Mouse (Mus musculus) midbrain, embryonic 13.5 days (tissue): ENCODE measurements around the gene Dkk3. TPM values are rescaled to one million over a fixed set of nuclear protein-coding genes. Genes with fewer than 3 reads are reported as not detected.
A peak's percentile ranks its signal among the peaks of the same experiment; 100 is the strongest.

Source experiments
- ATAC-seq: fragments of 200-750 bp; cut with Nextera tagmentation; 2 replicates; pipeline ENCODE4 v1.8.0; 2017; ENCODE audit warnings: mild to moderate bottlenecking, moderate TSS enrichment, moderate library complexity
- H3K27ac ChIP-seq: fragments of 300-500 bp; sonication (generic); 2 replicates; pipeline ENCODE4 v1.5.1; 2015; ENCODE audit warnings: inconsistent platforms, mild to moderate bottlenecking, moderate library complexity
- H3K27me3 ChIP-seq: fragments of 300-500 bp; sonication (generic); 2 replicates; pipeline ENCODE4 v1.6.1; 2015; ENCODE audit warnings: mild to moderate bottlenecking, inconsistent platforms
- H3K36me3 ChIP-seq: fragments of 300-500 bp; sonication (generic); 2 replicates; pipeline ENCODE4 v1.6.1; 2015; ENCODE audit warnings: mild to moderate bottlenecking, inconsistent platforms
- H3K4me1 ChIP-seq: fragments of 300-500 bp; sonication (generic); replicated peaks from 2 replicates; pipeline ENCODE4 v1.6.1; 2015; ENCODE audit warnings: inconsistent platforms
- H3K4me2 ChIP-seq: fragments of 300-500 bp; sonication (generic); replicated peaks from 2 replicates; pipeline ENCODE4 v1.6.1; 2015; ENCODE audit warnings: moderate library complexity, mild to moderate bottlenecking, inconsistent platforms
- H3K4me3 ChIP-seq: fragments of 300-500 bp; sonication (generic); replicated peaks from 2 replicates; pipeline ENCODE4 v1.5.1; 2015; ENCODE audit warnings: mild to moderate bottlenecking, inconsistent platforms
- H3K9ac ChIP-seq: fragments of 300-500 bp; sonication (generic); replicated peaks from 2 replicates; pipeline ENCODE4 v1.6.1; 2015; ENCODE audit warnings: mild to moderate bottlenecking, inconsistent platforms
- H3K9me3 ChIP-seq: fragments of 300-500 bp; sonication (generic); 2 replicates; pipeline ENCODE4 v1.6.1; 2016; ENCODE audit warnings: mild to moderate bottlenecking, inconsistent platforms
- WGBS: fragments of 180-500 bp; shearing (Covaris S2); methylation state at CpG from one replicate; pipeline ENCODE4 v1.1.7; 2015; 5-methylcytosine and 5-hydroxymethylcytosine counted together
- polyA plus RNA-seq: library from polyadenylated mRNA; unstranded; fragments of >200 nt; fragmentation: Nextera tagmentation; extraction: Ambion mirVana; gene quantifications from 2 replicates; pipeline ENCODE4 v1.2.1, GENCODE M21; 2015

The Dkk3 gene
- polyA plus RNA-seq, 1 experiment from 2014 or later: 19.8 TPM

DNA sequence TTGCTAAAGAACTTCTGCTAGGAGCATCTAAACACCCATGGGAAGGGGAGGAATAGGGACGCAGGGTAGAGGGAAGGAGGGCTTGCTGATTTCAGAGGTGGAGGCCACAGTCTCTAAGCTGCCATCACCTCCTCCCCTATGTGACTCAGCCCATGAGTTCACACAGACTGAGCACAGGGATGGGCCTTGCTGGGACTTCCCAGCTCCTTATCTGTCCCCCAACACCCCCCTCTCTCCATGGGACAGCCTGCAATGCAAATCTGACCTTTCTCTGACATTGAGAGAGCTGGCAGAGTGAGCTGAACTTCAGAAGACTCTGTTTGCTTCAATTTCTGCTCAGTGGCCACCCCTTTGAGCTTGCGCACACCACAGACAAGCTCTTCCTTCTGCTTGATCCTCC lies 18.1 kb downstream of the Dkk3 start:
- Histone ChIP-seq H3K4me2 (no peak overlapping the region), H3K9me3 (no peaks in the 10 kb centered on the region), H3K4me3 (no peak overlapping the region), H3K27ac (no peak overlapping the region), H3K36me3 (no peaks in the 10 kb centered on the region), H3K9ac (no peak overlapping the region), H3K27me3 (no peaks in the 10 kb centered on the region), H3K4me1 (peaks cover 16% of the 10 kb centered on the region)
- ATAC-seq: no peak
- 89% methylated on average over 2 of the region's 2 CpGs for WGBS

- WGBS: 78% methylated on average over 11 of the region's 11 CpGs
- Histone ChIP-seq H3K27me3 (no peaks in the 10 kb centered on the region), H3K9me3 (no peaks in the 10 kb centered on the region), H3K27ac (no peak overlapping the region), H3K4me2 (no peak overlapping the region), H3K4me1 (peaks cover 8% of the 10 kb centered on the region), H3K9ac (no peak overlapping the region), H3K4me3 (no peak overlapping the region), H3K36me3 (no peaks in the 10 kb centered on the region)
- ATAC-seq: no peak
Observed at GRCm38 (mm10) chr7:112138509-112139405, 20.1 kb downstream of the Dkk3 start.

DNA sequence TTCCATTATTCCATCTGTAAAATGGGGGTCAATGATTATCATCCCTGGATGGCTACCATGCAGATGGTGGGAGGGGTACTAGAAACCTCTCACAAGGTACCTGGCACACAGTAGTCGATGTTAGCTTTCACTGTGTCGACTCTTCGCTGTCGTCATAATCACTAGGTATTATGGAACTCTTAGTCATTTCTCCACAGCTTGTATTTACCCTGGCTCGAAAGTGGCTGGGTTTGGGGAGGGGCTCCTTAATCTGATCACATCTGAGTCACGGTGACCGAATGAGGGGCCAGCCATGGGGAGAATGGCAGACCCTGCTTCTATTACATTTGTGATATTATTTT lies 20.7 kb downstream of the Dkk3 start:
- H3K4me2 ChIP-seq: no peak overlapping the region
- peaks cover 5% of the 10 kb centered on the region for H3K4me1 ChIP-seq
- no peak overlapping the region for H3K4me3 ChIP-seq
- 75% methylated on average over 7 of the region's 7 CpGs for WGBS
- no peaks in the 10 kb centered on the region for H3K27me3 ChIP-seq
- ATAC-seq: no peak
- H3K27ac ChIP-seq: no peak overlapping the region
- no peaks in the 10 kb centered on the region for H3K9me3 ChIP-seq
- H3K36me3 ChIP-seq: no peaks in the 10 kb centered on the region
- no peak overlapping the region for H3K9ac ChIP-seq

GRCm38 (mm10) chr7:112136537-112136936 lies 22.3 kb downstream of the Dkk3 start:
- no peak overlapping the region for H3K4me3 ChIP-seq
- no peaks in the 10 kb centered on the region for H3K4me1 ChIP-seq
- H3K9ac ChIP-seq: no peak overlapping the region
- no peaks in the 10 kb centered on the region for H3K36me3 ChIP-seq
- no peaks in the 10 kb centered on the region for H3K9me3 ChIP-seq
- no peaks in the 10 kb centered on the region for H3K27me3 ChIP-seq
- no peak overlapping the region for H3K4me2 ChIP-seq
- 75% methylated on average over 5 of the region's 5 CpGs for WGBS
- ATAC-seq: no peak
- H3K27ac ChIP-seq: no peak overlapping the region

DNA sequence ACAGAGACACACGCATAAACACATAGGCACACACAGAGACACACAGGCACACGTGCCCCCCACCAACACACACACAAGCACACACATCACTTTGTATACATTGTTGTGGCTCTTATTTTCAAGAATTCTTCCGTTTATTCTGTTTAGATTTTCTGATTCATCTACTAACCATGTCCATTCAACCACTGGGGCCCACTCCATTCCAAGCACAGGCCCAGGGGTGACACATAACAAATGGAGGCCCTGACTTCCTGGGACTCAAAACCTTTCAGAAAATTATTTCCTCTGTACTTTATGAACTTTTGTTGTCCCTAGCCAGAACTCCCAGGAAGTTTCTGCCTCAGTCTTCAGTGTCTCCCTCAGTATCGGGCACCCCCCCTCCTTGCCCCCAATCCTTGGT lies 23.7 kb downstream of the Dkk3 start:
- Histone ChIP-seq H3K27me3 (no peaks in the 10 kb centered on the region), H3K4me1 (no peaks in the 10 kb centered on the region), H3K4me3 (no peak overlapping the region), H3K9ac (no peak overlapping the region), H3K9me3 (no peaks in the 10 kb centered on the region), H3K27ac (no peak overlapping the region), H3K36me3 (no peaks in the 10 kb centered on the region), H3K4me2 (no peak overlapping the region)
- WGBS: 94% methylated on average over 4 of the region's 4 CpGs
- ATAC-seq: no peak

- WGBS: 88% methylated on average over 5 of the region's 5 CpGs
Observed at GRCm38 (mm10) chr7:112133277-112133676, 25.6 kb downstream of the Dkk3 start.

DNA sequence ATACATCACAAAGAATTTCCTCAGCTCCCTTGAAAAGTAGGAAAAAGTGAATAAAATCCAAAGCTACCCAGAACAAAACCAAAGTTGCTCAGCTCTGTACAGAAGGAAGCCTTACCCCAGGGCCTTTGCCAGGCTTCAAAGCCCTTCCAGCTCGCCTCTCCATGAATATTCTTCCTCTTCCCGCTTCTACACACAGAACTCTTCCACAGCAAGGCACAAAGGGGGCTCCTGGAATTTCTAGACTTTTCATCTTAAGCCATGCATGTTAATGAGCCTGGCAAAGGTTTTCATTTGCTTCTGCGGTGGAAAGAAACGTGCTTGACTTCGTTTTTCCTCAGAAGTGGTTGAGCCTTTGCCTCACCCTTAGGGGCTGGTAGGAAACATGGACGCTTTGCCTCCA lies 26.9 kb downstream of the Dkk3 start:
- Histone ChIP-seq H3K9me3 (no peaks in the 10 kb centered on the region), H3K9ac (no peak overlapping the region), H3K4me1 (no peaks in the 10 kb centered on the region), H3K27ac (0 out of 2 replicates have a peak overlapping the region, but pooled peaks have one; percentile 8), H3K4me3 (no peak overlapping the region), H3K36me3 (no peaks in the 10 kb centered on the region), H3K4me2 (no peak overlapping the region), H3K27me3 (no peaks in the 10 kb centered on the region)
- no peak for ATAC-seq
- 43% methylated on average over 6 of the region's 6 CpGs for WGBS

More at GRCm38 (mm10) chr7:112133277-112133676, 25.6 kb downstream of the Dkk3 start:
- H3K36me3 ChIP-seq: no peaks in the 10 kb centered on the region
- no peak overlapping the region for H3K4me2 ChIP-seq
- H3K27ac ChIP-seq: no peak overlapping the region
- no peaks in the 10 kb centered on the region for H3K4me1 ChIP-seq
- H3K27me3 ChIP-seq: no peaks in the 10 kb centered on the region
- H3K9me3 ChIP-seq: no peaks in the 10 kb centered on the region
- no peak overlapping the region for H3K4me3 ChIP-seq
- no peak for ATAC-seq
- no peak overlapping the region for H3K9ac ChIP-seq

- H3K27me3 ChIP-seq: no peaks in the 10 kb centered on the region
- WGBS: 95% methylated on average over 3 of the region's 3 CpGs
- no peak for ATAC-seq
- no peaks in the 10 kb centered on the region for H3K4me1 ChIP-seq
- H3K9me3 ChIP-seq: no peaks in the 10 kb centered on the region
- H3K36me3 ChIP-seq: no peaks in the 10 kb centered on the region
- H3K27ac ChIP-seq: no peak overlapping the region
- H3K9ac ChIP-seq: no peak overlapping the region
- no peak overlapping the region for H3K4me2 ChIP-seq
- H3K4me3 ChIP-seq: no peak overlapping the region
Observed at GRCm38 (mm10) chr7:112130660-112131059, 28.2 kb downstream of the Dkk3 start.

DNA sequence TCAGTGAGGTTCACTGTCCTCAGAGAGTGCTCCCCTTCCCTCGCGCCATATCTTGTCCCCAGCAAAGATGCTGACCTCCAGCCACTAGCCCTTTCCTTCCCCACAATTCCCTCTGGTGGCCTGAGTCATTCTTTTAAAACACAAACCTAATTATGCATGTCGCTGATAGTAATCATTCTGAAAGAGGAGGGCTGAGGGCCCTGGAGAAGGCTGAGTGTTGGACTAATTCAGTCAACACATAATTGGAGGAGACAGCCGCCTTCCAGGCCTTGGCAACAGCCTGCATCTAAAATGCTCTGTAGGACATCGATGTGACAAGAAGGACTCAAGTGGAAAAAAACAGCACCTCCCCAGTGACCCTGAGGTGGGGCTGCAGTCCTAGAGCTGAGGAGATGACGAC lies 29.0 kb downstream of the Dkk3 start:
- Histone ChIP-seq H3K4me1 (no peaks in the 10 kb centered on the region), H3K4me3 (no peak overlapping the region), H3K27me3 (no peaks in the 10 kb centered on the region), H3K36me3 (no peaks in the 10 kb centered on the region), H3K4me2 (no peak overlapping the region), H3K9ac (no peak overlapping the region), H3K9me3 (no peaks in the 10 kb centered on the region), H3K27ac (no peak overlapping the region)
- ATAC-seq: no peak
- 71% methylated on average over 6 of the region's 6 CpGs for WGBS

GRCm38 (mm10) chr7:112128810-112129209 lies 30.0 kb downstream of the Dkk3 start:
- H3K9ac ChIP-seq: no peak overlapping the region
- H3K4me2 ChIP-seq: no peak overlapping the region
- no peak overlapping the region for H3K4me3 ChIP-seq
- no peak for ATAC-seq
- 81% methylated on average over 4 of the region's 4 CpGs for WGBS
- H3K9me3 ChIP-seq: no peaks in the 10 kb centered on the region
- H3K27ac ChIP-seq: no peak overlapping the region
- no peaks in the 10 kb centered on the region for H3K36me3 ChIP-seq
- H3K27me3 ChIP-seq: no peaks in the 10 kb centered on the region
- no peaks in the 10 kb centered on the region for H3K4me1 ChIP-seq

DNA sequence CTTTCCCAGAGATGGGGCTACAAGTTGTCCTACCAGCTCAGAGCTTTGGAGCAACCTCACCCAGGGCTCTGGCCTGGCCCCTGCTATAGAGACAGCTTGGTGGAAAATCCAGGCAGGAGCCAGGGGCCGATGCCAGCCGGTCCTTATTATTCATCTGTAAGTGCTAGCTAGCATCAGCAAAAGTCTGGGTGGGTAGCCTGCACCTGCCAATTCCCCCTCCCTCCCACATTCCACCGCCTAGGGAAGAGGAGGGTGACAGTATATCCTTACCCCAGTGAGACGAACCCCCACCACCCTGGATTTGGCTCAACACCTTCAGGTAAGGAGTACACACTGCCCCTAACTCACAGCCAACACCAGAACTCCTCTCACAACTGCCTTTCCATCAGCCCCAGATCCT lies 30.9 kb downstream of the Dkk3 start:
- Histone ChIP-seq H3K4me3 (no peak overlapping the region), H3K9me3 (no peaks in the 10 kb centered on the region), H3K36me3 (no peaks in the 10 kb centered on the region), H3K27ac (no peak overlapping the region), H3K27me3 (no peaks in the 10 kb centered on the region), H3K9ac (no peak overlapping the region), H3K4me1 (no peaks in the 10 kb centered on the region), H3K4me2 (no peak overlapping the region)
- ATAC-seq: no peak
- WGBS: 96% methylated on average over 4 of the region's 4 CpGs

- H3K4me3 ChIP-seq: no peak overlapping the region
- no peaks in the 10 kb centered on the region for H3K4me1 ChIP-seq
- H3K9ac ChIP-seq: no peak overlapping the region
- H3K9me3 ChIP-seq: no peaks in the 10 kb centered on the region
- 77% methylated on average over 5 of the region's 5 CpGs for WGBS
- H3K36me3 ChIP-seq: no peaks in the 10 kb centered on the region
- H3K27ac ChIP-seq: no peak overlapping the region
- no peaks in the 10 kb centered on the region for H3K27me3 ChIP-seq
- H3K4me2 ChIP-seq: no peak overlapping the region
- no peak for ATAC-seq
Observed at GRCm38 (mm10) chr7:112127085-112127637, 31.7 kb downstream of the Dkk3 start.
